Mouse (Mus musculus) urinary bladder, adult 18-20 months (tissue): ENCODE measurements around the gene Olfr1015.

Experiments
- DNase-seq, 2 experiments: peaks; one replicate each; pipeline ENCODE4 v3.0.0; 2022; ENCODE audit warnings: low spot score in 2 of 2, mixed read lengths in 2 of 2

The Olfr1015 gene

DNA sequence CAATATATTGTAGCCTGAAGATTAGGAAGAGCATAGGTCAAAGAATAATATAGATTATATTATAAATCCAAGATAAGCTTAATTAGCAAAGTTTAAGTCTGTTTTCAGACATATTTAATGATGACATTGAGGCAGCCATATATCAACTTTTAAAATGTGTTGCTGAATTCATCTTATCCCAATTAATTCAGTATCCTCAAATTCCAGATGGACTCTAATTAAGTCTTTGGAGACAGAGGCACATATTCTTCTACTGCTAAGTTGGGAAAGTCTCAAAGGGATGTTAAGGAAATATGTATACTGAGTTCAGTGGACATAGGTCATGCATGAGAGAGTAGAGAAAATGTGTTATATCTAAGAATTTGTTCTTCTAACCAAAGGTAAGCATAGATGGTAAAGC, at the start of gene Olfr1015:
TSS of gene Olfr1015 (plus strand) at position 301 of the 400 bp plus-strand sequence.
- no peak for DNase-seq

DNA sequence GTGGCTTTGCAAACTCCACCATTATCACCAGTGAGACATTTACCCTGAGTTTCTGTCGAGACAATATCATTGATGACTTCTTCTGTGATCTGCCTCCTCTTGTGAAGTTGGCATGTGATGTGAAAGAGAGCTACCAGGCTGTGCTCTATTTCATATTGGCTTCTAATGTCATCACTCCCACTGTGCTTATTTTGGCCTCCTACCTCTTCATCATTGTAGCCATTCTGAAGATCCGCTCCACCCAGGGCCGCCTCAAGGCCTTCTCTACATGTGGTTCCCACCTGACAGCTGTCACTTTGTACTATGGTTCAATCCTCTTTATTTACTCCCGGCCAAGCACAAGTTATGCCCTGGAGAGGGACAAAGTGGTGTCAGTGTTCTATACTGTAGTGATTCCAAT, 28.0 kb upstream of the Olfr1015 start:
- no peak for DNase-seq

DNA sequence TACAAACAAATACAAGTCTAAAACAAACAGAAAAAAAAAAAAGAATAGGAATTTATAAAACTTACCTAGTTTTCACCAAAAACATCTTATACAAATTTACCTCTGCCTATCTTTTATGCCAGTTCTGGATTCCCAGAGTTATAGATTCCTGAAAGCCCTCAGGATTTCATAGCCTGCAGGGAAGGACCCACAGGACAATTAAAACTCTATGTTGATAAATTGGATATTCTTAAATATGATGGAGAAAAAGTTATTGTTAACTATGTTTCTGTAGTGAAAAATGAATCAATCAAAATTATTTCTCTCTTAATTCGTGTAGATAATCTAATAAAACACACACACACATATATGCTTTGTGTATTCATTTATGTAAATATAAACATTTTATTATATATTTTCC, 19.2 kb upstream of the Olfr1015 start, which contains the start of gene Olfr1012:
TSS of gene Olfr1012 (minus strand) at position 101 of the 400 bp plus-strand sequence.
- no peak for DNase-seq

DNA sequence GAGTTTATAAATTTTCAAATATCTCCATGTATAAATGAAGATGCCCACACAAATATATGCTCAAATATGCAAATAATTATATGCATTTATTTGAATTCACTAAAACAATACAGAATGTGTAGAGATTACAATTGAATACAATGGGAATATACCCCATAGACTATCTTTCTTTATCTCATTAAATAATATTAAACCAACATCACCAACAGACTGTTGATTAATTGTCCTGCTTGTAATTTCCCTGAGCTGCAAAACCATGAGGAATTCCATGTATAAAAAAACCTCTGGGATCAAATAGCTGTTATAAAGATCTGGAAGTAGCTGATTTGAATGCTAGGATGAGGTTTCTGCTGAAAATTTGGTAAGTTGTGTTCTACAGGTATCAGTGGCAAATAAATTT, 15.0 kb upstream of the Olfr1015 start, which contains the start of gene Olfr1013:
TSS of gene Olfr1013 (plus strand) at position 301 of the 400 bp plus-strand sequence.
- no peak for DNase-seq

DNA sequence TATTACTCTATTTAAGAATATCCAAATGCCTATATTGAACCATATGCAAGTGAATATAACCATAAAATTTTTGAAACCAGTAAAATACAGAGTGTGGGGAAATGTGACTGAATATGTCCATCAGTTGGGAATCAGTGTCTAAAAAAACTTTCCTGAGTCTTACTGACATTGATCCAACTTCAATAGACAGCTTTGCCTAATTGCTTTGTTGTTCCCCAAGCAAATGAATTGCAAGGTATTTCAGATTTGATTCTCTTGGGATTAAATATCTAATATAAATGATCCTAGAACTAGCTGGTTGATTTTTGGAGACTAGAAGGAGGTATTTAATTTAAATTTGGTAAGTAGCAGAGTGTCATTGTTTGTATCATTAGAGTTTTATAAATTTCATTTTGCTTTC, 9.4 kb upstream of the Olfr1015 start, which contains the start of gene Olfr1014:
TSS of gene Olfr1014 (plus strand) at position 301 of the 400 bp plus-strand sequence.
- no peak for DNase-seq

DNA sequence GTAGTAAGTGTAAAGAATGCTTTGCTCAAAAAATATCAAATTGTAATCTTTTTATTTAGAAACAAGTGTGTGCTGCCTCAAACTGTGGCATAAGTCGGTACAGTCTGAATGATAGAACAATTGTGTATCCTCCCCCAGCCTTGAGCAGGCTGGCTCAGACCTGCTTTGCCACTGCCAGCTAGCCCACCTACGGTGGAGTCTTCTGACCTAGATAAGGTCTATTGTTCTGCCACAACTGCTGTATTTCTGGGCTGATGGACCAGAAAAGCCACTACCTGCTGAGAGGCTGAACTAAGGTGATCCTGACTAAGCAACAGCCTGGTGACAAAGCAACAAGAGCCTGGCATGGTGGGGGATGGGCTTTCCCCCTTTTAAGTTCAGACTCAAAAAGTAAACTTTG, 10.5 kb downstream of the Olfr1015 start:
- no peak for DNase-seq

DNA sequence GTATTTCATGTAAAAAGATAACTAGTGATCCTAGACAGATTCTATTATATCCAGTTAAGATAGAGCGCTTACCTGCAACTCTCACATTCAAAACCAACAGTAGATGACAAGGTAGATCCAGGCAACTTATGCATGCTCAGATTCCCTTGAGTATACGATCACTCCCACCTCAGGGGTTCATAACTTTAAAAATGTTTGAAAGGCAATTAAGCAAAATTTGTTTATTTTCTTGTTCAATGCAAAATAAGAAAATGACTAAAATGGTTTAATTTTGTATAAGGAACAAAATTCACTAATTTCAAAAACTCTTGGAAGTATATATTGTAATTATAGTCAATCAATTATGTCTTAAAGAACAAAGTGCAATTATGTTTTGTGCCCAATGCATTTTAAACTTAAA, 20.6 kb downstream of the Olfr1015 start, which contains the start of gene Olfr1016:
TSS of gene Olfr1016 (minus strand) at position 101 of the 400 bp plus-strand sequence.
- no peak for DNase-seq

DNA sequence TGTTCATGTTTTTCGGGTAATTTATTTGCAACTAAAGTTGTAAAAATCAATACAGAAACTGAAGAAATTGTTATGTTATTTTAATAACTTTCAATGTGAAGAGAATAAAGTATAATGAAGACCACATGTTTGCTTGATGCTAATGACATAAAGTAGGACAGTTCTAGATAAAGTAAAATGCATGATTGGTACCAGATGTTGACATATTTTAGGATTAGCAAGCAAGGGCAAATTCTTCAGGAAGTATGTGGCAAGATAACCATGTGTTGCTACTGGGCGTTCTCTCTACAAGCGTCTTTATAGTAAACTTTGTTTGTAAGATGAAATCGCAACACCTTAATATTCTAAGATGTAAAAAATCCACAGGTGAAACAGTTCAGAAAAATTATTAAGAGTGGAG, 22.7 kb downstream of the Olfr1015 start:
- DNase-seq = no peak

DNA sequence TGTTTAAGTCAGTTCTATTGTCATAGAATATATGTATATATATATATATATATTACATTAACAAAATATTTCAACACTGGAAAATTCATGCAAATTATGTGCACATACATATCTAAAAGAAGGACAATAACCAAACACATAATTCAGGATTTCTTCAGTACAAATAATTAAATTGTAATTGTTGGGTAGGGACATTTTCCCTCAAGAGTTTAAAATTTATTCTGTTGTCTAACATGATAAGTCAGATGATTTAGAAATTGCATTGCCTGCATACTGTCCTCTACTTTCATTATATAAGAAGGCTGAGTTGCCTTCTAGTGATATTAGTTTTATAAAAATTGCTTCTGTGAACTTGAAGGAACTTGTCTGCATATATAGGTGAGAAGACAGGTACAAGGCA, 36.4 kb downstream of the Olfr1015 start, which contains the start of gene Olfr1018:
TSS of gene Olfr1018 (plus strand) at position 301 of the 400 bp plus-strand sequence.
- no peak for DNase-seq
